Mouse (Mus musculus) midbrain, embryonic 14.5 days (tissue): ENCODE results near the gene Slc8a2. TPM values are rescaled to one million over a fixed set of nuclear protein-coding genes. Genes with fewer than 3 reads are reported as not detected.
A peak's percentile ranks its signal among the peaks of the same experiment; 100 is the strongest.

Experiments
- ATAC-seq: fragments of 200-750 bp; cut with Nextera tagmentation; 2 replicates; pipeline ENCODE4 v1.8.0; 2017; ENCODE audit warnings: moderate number of reproducible peaks, moderate library complexity; ENCODE audit not compliant: low FRiP score, low TSS enrichment
- DNase-seq: peaks from one replicate; pipeline ENCODE4 v3.0.0-alpha.2; 2015
- H3K27ac ChIP-seq: fragments of 300-500 bp; sonication (generic); replicated peaks from 2 replicates; pipeline ENCODE4 v1.5.1; 2014; ENCODE audit warnings: mild to moderate bottlenecking, low read depth, low read length, moderate library complexity
- H3K27me3 ChIP-seq: fragments of 300-500 bp; sonication (generic); 2 replicates; pipeline ENCODE4 v1.6.1; 2014; ENCODE audit warnings: low read length, control low read depth, mixed read lengths; ENCODE audit not compliant: control insufficient read depth, insufficient read depth
- H3K36me3 ChIP-seq: fragments of 300-500 bp; sonication (generic); 2 replicates; pipeline ENCODE4 v1.6.1; 2014; ENCODE audit warnings: low read length, control low read depth; ENCODE audit not compliant: control insufficient read depth, insufficient read depth
- H3K4me1 ChIP-seq: fragments of 300-500 bp; sonication (generic); 2 replicates; pipeline ENCODE4 v1.6.1; 2014; ENCODE audit warnings: mild to moderate bottlenecking, antibody characterized with exemption, low read length, control low read depth; ENCODE audit not compliant: control insufficient read depth, insufficient read depth
- H3K4me2 ChIP-seq: fragments of 300-500 bp; sonication (generic); 2 replicates; pipeline ENCODE4 v1.6.1; 2014; ENCODE audit warnings: mild to moderate bottlenecking, low read length, moderate library complexity
- H3K4me3 ChIP-seq: fragments of 300-500 bp; sonication (generic); replicated peaks from 2 replicates; pipeline ENCODE4 v1.5.1; 2014; ENCODE audit warnings: low read depth, low read length
- H3K9ac ChIP-seq: fragments of 300-500 bp; sonication (generic); replicated peaks from 2 replicates; pipeline ENCODE4 v1.6.1; 2014; ENCODE audit warnings: mild to moderate bottlenecking, low read length, moderate library complexity
- H3K9me3 ChIP-seq: fragments of 300-500 bp; sonication (generic); 2 replicates; pipeline ENCODE4 v1.6.1; 2016; ENCODE audit warnings: low read length, control low read depth, mixed read lengths; ENCODE audit not compliant: control insufficient read depth
- WGBS: fragments of 180-500 bp; shearing (Covaris S2); extraction: QIAGEN DNeasy Blood & Tissue Kit; methylation state at CpG from one replicate; pipeline ENCODE4 v1.1.7; 2014; 5-methylcytosine and 5-hydroxymethylcytosine counted together
- polyA plus RNA-seq: library from polyadenylated mRNA; unstranded; fragments of >200 nt; fragmentation: Nextera tagmentation; extraction: Ambion mirVana; gene quantifications from 2 replicates; pipeline ENCODE4 v1.2.1, GENCODE M21; 2014

The Slc8a2 gene
- polyA plus RNA-seq, 1 experiment from 2014 or later, result 1.1 TPM

DNA sequence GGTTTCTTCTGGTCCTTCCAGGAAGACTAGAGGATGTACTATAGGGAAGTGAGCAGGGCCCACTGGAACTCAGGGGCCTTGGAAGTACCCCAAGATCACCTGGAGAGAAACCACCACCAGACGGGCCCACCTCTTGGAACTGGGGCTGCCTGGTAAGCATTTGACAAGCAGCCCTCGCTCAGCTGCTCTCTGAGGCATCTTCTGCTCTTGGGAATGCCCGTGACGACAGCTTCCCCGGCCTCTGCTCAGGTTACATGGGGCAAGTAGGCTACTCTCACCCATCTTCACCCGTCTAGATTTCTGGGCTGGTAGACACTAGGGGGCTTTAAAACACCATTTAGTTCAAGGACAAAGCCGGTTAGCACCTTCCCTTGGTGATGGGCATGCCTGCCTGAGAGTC, 28.5 kb upstream of the Slc8a2 start:
- H3K9ac ChIP-seq, result no peak overlapping the region
- DNase-seq (no peak), ATAC-seq (no peak)
- no peaks in the 10 kb centered on the region for H3K9me3 ChIP-seq
- H3K4me1 ChIP-seq, result peaks cover 21% of the 10 kb centered on the region
- H3K4me3 ChIP-seq, result no peak overlapping the region
- no peak overlapping the region for H3K4me2 ChIP-seq
- no peak overlapping the region for H3K27ac ChIP-seq
- H3K27me3 ChIP-seq, result no peaks in the 10 kb centered on the region
- 83% methylated on average over 7 of the region's 7 CpGs for WGBS
- peaks cover 24% of the 10 kb centered on the region for H3K36me3 ChIP-seq

DNA sequence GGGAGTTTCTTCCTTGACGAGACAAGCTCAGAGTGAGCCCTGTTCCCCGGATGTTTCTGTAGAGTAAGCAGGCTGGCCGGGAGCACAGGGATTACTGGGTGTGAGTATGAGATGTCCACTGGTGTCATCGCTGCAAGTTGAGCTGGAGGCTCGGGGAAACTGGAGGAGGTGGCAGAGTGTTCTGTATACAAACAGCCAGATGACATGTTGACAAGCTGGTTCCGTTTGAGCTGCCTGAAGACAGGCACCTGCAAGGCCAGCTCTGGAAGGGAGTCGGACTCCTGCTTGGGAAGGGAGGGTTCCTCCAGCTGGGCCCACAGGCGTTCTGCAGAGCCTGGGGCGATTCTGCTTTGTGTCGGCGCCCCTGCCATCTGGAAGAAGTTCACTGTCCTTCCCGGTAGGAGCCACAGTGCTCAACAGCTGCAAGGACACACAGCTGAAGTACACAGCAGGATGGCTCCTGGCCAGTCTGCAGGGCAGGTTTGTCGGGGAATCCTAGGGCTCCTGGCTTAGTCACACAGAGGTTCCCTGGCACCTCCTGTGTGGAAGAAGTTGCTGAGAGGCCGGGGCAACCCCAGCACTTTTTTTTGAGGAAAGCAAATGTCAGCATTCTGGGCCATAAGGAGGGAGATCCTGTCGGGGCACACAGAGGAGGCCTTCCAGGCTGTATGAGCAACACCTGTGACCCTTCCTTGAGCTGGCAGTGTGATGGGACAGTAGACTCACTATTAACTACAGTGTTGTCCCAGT, 27.7 kb upstream of the Slc8a2 start:
- no peaks in the 10 kb centered on the region for H3K9me3 ChIP-seq
- H3K4me3 ChIP-seq, result no peak overlapping the region
- no peak for DNase-seq
- H3K4me1 ChIP-seq, result peaks cover 21% of the 10 kb centered on the region
- WGBS, result 81% methylated on average over 15 of the region's 15 CpGs
- no peak overlapping the region for H3K4me2 ChIP-seq
- peaks cover 24% of the 10 kb centered on the region for H3K36me3 ChIP-seq
- no peak overlapping the region for H3K27ac ChIP-seq
- H3K27me3 ChIP-seq, result no peaks in the 10 kb centered on the region
- ATAC-seq, result no peak
- no peak overlapping the region for H3K9ac ChIP-seq

DNA sequence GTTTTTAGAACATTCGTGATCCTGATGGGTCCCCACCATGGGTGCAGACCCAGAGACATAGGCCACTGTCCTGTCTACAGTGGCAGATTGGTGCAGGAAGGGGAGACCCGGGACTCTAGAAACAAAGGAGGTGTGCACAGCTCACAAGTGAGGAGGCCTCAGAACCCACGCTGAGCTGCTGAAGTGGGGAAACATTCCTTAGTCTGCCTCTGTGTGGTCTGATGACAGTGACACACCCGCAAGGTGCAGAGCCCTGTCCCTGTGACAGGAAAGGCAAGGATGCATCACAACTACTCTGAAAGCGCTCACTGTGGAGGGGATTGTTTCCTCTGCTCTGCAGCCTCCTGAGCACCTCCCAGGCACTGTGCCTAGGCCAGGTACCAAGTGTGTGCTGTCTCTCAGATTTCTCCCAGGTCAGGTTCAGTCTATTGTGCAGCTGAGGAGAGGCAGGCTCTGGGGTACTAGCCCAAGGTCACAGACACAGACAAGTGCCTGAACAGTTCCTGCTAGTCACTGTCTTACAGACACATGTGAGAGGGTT, 26.9 kb upstream of the Slc8a2 start:
- no peaks in the 10 kb centered on the region for H3K9me3 ChIP-seq

GRCm38 (mm10) chr7:16103760-16104159, 25.9 kb upstream of the Slc8a2 start:
- peaks cover 21% of the 10 kb centered on the region for H3K4me1 ChIP-seq
- no peaks in the 10 kb centered on the region for H3K9me3 ChIP-seq
- no peak overlapping the region for H3K4me3 ChIP-seq
- peaks cover 42% of the 10 kb centered on the region for H3K36me3 ChIP-seq
- ATAC-seq, result peak; percentile 47; the same call in 1 of the 2 replicates
- H3K27ac ChIP-seq, result 0 out of 2 replicates have a peak overlapping the region, but pooled peaks have one; percentile 14
- H3K9ac ChIP-seq, result no peak overlapping the region; the same call in 1 of the 2 replicates
- peak; percentile 36 for DNase-seq
- H3K27me3 ChIP-seq, result no peaks in the 10 kb centered on the region
- H3K4me2 ChIP-seq, result no peak overlapping the region
- 63% methylated on average over 6 of the region's 6 CpGs for WGBS

More for the DNA sequence above, 26.9 kb upstream of the Slc8a2 start:
- Histone ChIP-seq H3K4me2 (no peak overlapping the region), H3K27me3 (no peaks in the 10 kb centered on the region), H3K9ac (no peak overlapping the region; the same call in 1 of the 2 replicates), H3K4me1 (peaks cover 21% of the 10 kb centered on the region), H3K36me3 (peaks cover 32% of the 10 kb centered on the region), H3K27ac (no peak overlapping the region), H3K4me3 (no peak overlapping the region)
- 95% methylated on average over 5 of the region's 5 CpGs for WGBS
- no peak for DNase-seq
- no peak for ATAC-seq

GRCm38 (mm10) chr7:16104611-16105388, 24.8 kb upstream of the Slc8a2 start:
- WGBS, result 84% methylated on average over 7 of the region's 7 CpGs
- ATAC-seq, result no peak

DNA sequence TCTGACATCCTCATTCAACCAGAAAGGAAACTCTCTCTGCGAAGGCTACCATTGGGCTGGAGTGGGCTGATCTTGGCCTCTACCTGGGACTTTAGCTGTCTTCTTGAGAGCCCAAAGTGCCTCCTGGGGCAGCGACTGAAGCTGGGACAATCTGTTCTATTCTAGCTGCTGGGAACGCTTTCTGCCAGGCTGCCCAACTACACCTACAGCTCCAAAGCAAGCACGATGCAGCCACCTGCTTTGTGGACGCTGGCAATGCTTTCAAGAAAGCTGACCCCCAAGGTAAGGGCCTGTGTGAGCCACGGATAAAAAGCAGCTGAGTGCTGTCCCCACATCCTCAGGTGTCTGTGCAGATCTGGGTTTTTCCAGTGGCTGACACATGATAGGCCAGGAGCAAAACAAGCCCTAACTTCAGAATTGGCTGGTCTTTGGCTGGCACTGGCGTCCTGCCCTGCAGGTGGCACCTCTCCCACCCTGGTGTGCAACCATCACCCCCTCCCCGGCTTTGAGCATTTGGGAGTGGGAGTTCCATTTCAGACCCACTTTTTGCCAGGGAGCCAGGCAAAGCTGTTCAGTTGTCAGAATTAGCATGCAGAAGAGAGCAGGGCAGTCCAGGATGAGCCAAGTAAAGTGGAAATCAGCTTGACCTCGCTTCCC, 20.6 kb upstream of the Slc8a2 start:
- DNase-seq (no peak), ATAC-seq (no peak)
- Histone ChIP-seq H3K9ac (no peak overlapping the region), H3K4me1 (no peaks in the 10 kb centered on the region), H3K4me2 (no peak overlapping the region), H3K27me3 (no peaks in the 10 kb centered on the region), H3K9me3 (no peaks in the 10 kb centered on the region), H3K36me3 (peaks cover 75% of the 10 kb centered on the region), H3K27ac (no peak overlapping the region), H3K4me3 (no peak overlapping the region)
- 90% methylated on average over 9 of the region's 9 CpGs for WGBS

More at GRCm38 (mm10) chr7:16104611-16105388, 24.8 kb upstream of the Slc8a2 start:
- Histone ChIP-seq H3K27me3 (no peaks in the 10 kb centered on the region), H3K4me3 (no peak overlapping the region), H3K9me3 (no peaks in the 10 kb centered on the region), H3K36me3 (peaks cover 53% of the 10 kb centered on the region), H3K4me2 (no peak overlapping the region), H3K4me1 (peaks cover 10% of the 10 kb centered on the region), H3K9ac (no peak overlapping the region), H3K27ac (no peak overlapping the region)
- no peak for DNase-seq

DNA sequence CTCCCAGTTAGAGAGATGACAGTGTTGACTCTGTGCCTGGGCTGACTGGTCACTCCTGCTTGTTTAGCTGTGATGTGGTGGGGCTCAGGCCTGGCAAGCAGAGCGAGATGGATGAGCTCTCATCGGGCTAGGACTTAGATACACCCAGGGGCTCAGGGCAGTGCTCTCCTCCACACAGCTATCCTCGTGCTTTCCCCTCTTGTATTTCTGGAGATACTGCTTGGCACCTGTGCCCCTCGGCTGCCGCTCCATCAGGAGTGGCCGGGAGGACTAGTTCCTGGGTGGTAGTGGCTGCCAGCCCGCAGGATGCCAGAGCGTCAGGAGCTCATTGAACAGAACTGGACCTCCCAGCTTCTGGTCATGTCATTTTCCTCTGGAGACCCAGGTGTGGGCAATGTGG, 19.5 kb upstream of the Slc8a2 start:
- WGBS, result 92% methylated on average over 8 of the region's 8 CpGs
- no peak overlapping the region for H3K4me3 ChIP-seq
- no peak overlapping the region for H3K27ac ChIP-seq
- no peaks in the 10 kb centered on the region for H3K9me3 ChIP-seq
- H3K4me1 ChIP-seq, result no peaks in the 10 kb centered on the region
- H3K4me2 ChIP-seq, result no peak overlapping the region
- H3K27me3 ChIP-seq, result no peaks in the 10 kb centered on the region
- no peak for DNase-seq
- no peak overlapping the region for H3K9ac ChIP-seq
- peaks cover 84% of the 10 kb centered on the region for H3K36me3 ChIP-seq
- no peak for ATAC-seq

- Histone ChIP-seq H3K4me1 (no peaks in the 10 kb centered on the region), H3K9ac (no peak overlapping the region), H3K4me2 (no peak overlapping the region), H3K36me3 (peaks cover 93% of the 10 kb centered on the region), H3K4me3 (no peak overlapping the region), H3K27me3 (no peaks in the 10 kb centered on the region), H3K9me3 (no peaks in the 10 kb centered on the region), H3K27ac (no peak overlapping the region)
- WGBS, result 94% methylated on average over 7 of the region's 7 CpGs
- no peak for DNase-seq
- ATAC-seq, result no peak
These were observed 18.1 kb upstream of the Slc8a2 start for GRCm38 (mm10) chr7:16111284-16112090.
